Mouse (Mus musculus) thymus, adult 2 months (tissue): ENCODE measurements around the gene Igfbp2. TPM values are rescaled to one million over a fixed set of nuclear protein-coding genes. Genes with fewer than 3 reads are reported as not detected.

Source experiments
- DNase-seq: peaks from one replicate; pipeline ENCODE4 v3.0.0; 2021
- H3K27ac ChIP-seq: fragments of 200-500 bp; 2 replicates; pipeline ENCODE4 v1.5.1; 2012; ENCODE audit warnings: low read length, control low read depth; ENCODE audit not compliant: control insufficient read depth, insufficient read depth
- H3K27me3 ChIP-seq: fragments of 200-500 bp; 2 replicates; pipeline ENCODE4 v1.6.1; 2012; ENCODE audit warnings: mild to moderate bottlenecking, low read length, moderate library complexity, mixed read lengths; ENCODE audit not compliant: control insufficient read depth, insufficient read depth
- H3K36me3 ChIP-seq: fragments of 200-500 bp; 2 replicates; pipeline ENCODE4 v1.6.1; 2012; ENCODE audit warnings: mild to moderate bottlenecking, low read length, moderate library complexity; ENCODE audit not compliant: control insufficient read depth, insufficient read depth
- H3K4me1 ChIP-seq: fragments of 200-500 bp; replicated peaks from 2 replicates; pipeline ENCODE4 v1.6.1; 2012; ENCODE audit warnings: low read length; ENCODE audit not compliant: control insufficient read depth, insufficient read depth
- H3K4me3 ChIP-seq: fragments of 200-500 bp; 2 replicates; pipeline ENCODE4 v1.5.1; 2012; ENCODE audit warnings: mild to moderate bottlenecking, low read length, control low read depth, moderate library complexity; ENCODE audit not compliant: control insufficient read depth, insufficient read depth
- CTCF ChIP-seq: fragments of 200-500 bp; IDR thresholded peaks from 2 replicates; pipeline ENCODE4 v1.5.1; 2012; ENCODE audit warnings: mild to moderate bottlenecking, control low read depth, low read length, moderate library complexity, borderline replicate concordance; ENCODE audit not compliant: control insufficient read depth, poor library complexity, insufficient read depth; ENCODE audit errors: extremely low read depth
- POLR2A ChIP-seq: fragments of 200-500 bp; IDR thresholded peaks from 2 replicates; pipeline ENCODE4 v1.6.1; 2012; ENCODE audit warnings: mild to moderate bottlenecking, low read length, control low read depth, moderate library complexity; ENCODE audit not compliant: control insufficient read depth, poor library complexity, insufficient read depth; ENCODE audit errors: extremely low read depth
- WGBS: fragments of 180-500 bp; shearing (Covaris S2); methylation state at CpG from one replicate; pipeline ENCODE4 v1.1.7; 2018; 5-methylcytosine and 5-hydroxymethylcytosine counted together
- polyA plus RNA-seq: library from polyadenylated mRNA; depleted of rRNA; stranded (reverse); fragments of >200 nt; gene quantifications from 2 replicates; pipeline ENCODE4 v1.2.3, GENCODE M21; 2012

Gene Igfbp2
- polyA plus RNA-seq, 1 experiment: 13.3 TPM

- no peak for TF ChIP-seq CTCF
- TF ChIP-seq POLR2A: no peak
- no peak for DNase-seq
- Histone ChIP-seq H3K4me1 (no peaks in the 10 kb centered on the region), H3K27ac (no peak overlapping the region), H3K27me3 (no peaks in the 10 kb centered on the region), H3K36me3 (no peaks in the 10 kb centered on the region), H3K4me3 (no peak overlapping the region)
- WGBS: 65% methylated on average over 3 of the region's 3 CpGs
These were observed 8.4 kb downstream of the Igfbp2 start for GRCm38 (mm10) chr1:72832715-72833153.

GRCm38 (mm10) chr1:72833563-72833962, 9.3 kb downstream of the Igfbp2 start:
- no peaks in the 10 kb centered on the region for H3K27me3 ChIP-seq
- TF ChIP-seq POLR2A (no peak), CTCF (no peak)
- no peak for DNase-seq
- 95% methylated on average over 4 of the region's 4 CpGs for WGBS
- no peak overlapping the region for H3K4me3 ChIP-seq
- H3K4me1 ChIP-seq: no peaks in the 10 kb centered on the region
- H3K36me3 ChIP-seq: no peaks in the 10 kb centered on the region
- no peak overlapping the region for H3K27ac ChIP-seq

GRCm38 (mm10) chr1:72839356-72839755, 15.1 kb downstream of the Igfbp2 start:
- 87% methylated on average over 8 of the region's 8 CpGs for WGBS
- H3K36me3 ChIP-seq: no peaks in the 10 kb centered on the region
- no peak overlapping the region for H3K4me3 ChIP-seq
- H3K27me3 ChIP-seq: no peaks in the 10 kb centered on the region
- H3K27ac ChIP-seq: no peak overlapping the region
- TF ChIP-seq CTCF (no peak), POLR2A (no peak)
- no peaks in the 10 kb centered on the region for H3K4me1 ChIP-seq
- DNase-seq: no peak

GRCm38 (mm10) chr1:72839791-72840190, 15.5 kb downstream of the Igfbp2 start:
- no peak overlapping the region for H3K27ac ChIP-seq
- H3K4me3 ChIP-seq: no peak overlapping the region
- no peaks in the 10 kb centered on the region for H3K4me1 ChIP-seq
- no peak for DNase-seq
- WGBS: 90% methylated on average over 7 of the region's 7 CpGs
- no peaks in the 10 kb centered on the region for H3K36me3 ChIP-seq
- no peaks in the 10 kb centered on the region for H3K27me3 ChIP-seq
- TF ChIP-seq POLR2A (no peak), CTCF (no peak)

GRCm38 (mm10) chr1:72842666-72843459, 18.6 kb downstream of the Igfbp2 start:
- DNase-seq: no peak
- Histone ChIP-seq H3K27me3 (no peaks in the 10 kb centered on the region), H3K36me3 (no peaks in the 10 kb centered on the region), H3K4me1 (no peaks in the 10 kb centered on the region), H3K4me3 (no peak overlapping the region), H3K27ac (no peak overlapping the region)
- 91% methylated on average over 18 of the region's 18 CpGs for WGBS
- TF ChIP-seq POLR2A (no peak), CTCF (no peak)

GRCm38 (mm10) chr1:72844675-72845074, 20.4 kb downstream of the Igfbp2 start:
- no peaks in the 10 kb centered on the region for H3K27me3 ChIP-seq
- WGBS: 90% methylated on average over 6 of the region's 6 CpGs

GRCm38 (mm10) chr1:72847849-72848380, 23.6 kb downstream of the Igfbp2 start:
- 92% methylated on average over 4 of the region's 4 CpGs for WGBS
- Histone ChIP-seq H3K27ac (no peak overlapping the region), H3K36me3 (no peaks in the 10 kb centered on the region), H3K27me3 (no peaks in the 10 kb centered on the region), H3K4me1 (no peaks in the 10 kb centered on the region), H3K4me3 (no peak overlapping the region)
- TF ChIP-seq POLR2A: no peak
- no peak for TF ChIP-seq CTCF
- no peak for DNase-seq

More at GRCm38 (mm10) chr1:72844675-72845074, 20.4 kb downstream of the Igfbp2 start:
- no peak overlapping the region for H3K4me3 ChIP-seq
- no peaks in the 10 kb centered on the region for H3K4me1 ChIP-seq
- H3K27ac ChIP-seq: no peak overlapping the region
- no peak for DNase-seq
- no peaks in the 10 kb centered on the region for H3K36me3 ChIP-seq
- TF ChIP-seq POLR2A (no peak), CTCF (no peak)
